Mouse (Mus musculus): ENCODE measurements around the gene Madd. TPM values are rescaled to one million over a fixed set of nuclear protein-coding genes. Genes with fewer than 3 reads are reported as not detected.

The Madd gene
- 4.1 and 7.0 TPM in 2 replicates for polyA plus RNA-seq (2015; fragmentation: Nextera tagmentation; extraction: Ambion mirVana)

DNA sequence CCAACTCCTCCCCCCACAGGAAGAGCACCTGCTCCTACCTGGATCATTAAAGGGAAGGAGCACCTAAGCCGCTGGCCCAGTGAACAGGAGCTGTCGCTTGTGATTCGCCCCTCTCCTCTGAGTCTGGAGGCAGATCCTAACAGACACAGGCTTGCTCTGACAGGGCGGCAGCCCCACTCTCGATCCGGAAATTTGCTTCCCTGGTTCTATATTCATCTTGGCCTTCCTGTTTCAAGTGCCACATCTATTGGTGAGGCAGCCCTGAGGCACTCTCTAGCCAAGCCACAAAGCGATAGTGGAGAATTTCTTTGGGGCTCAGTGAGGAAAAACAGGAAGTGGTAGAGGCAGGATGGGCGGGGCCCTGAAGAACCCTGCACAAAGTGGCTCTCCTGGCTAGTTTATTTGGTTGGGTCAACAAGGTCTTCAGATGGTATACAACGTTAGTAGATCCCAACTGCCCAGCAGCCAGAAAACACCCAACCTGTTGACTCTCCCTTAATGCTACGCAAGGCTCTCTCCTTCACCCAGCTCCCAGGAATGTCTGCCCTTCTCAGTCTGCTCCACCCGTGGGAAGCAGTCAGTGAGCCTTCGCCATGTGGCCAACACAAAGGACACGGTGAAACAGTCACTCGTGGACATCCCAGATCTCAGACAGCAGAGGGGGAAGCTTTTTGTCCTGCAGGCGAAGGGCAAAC lies at the start of gene Madd:
Gene Madd, minus strand, starts transcription at position 127 of the 695 bp plus-strand sequence.
- H3K27ac ChIP-seq, result peak within 1 kb of the TSS; percentile 32
- H3K4me1 ChIP-seq (replicated peaks), result peaks cover 11% of the 10 kb centered on the region
- H3K27me3 ChIP-seq, result no peaks in the 10 kb centered on the region
- peak within 1 kb of the TSS; percentile 97 for H3K4me2 ChIP-seq
- H3K9ac ChIP-seq, result peak within 1 kb of the TSS; percentile 60
- H3K4me3 ChIP-seq, result peak within 1 kb of the TSS; percentile 83
- no peak for ATAC-seq (replicated peaks; ENCODE audit: insufficient number of reproducible peaks, insufficient read depth, low FRiP score, low read depth)
- no peaks in the 10 kb centered on the region for H3K9me3 ChIP-seq (replicated peaks)
- 56% methylated on average over 15 of the region's 15 CpGs for WGBS
- H3K36me3 ChIP-seq, result no peaks in the 10 kb centered on the region

GRCm38 (mm10) chr2:91229735-91230134 lies 46.1 kb upstream of the Madd start:
- no peak for ATAC-seq (replicated peaks; ENCODE audit: insufficient number of reproducible peaks, insufficient read depth, low FRiP score, low read depth)
- 80% methylated on average over 2 of the region's 2 CpGs for WGBS
- H3K9ac ChIP-seq, result no peak overlapping the region

DNA sequence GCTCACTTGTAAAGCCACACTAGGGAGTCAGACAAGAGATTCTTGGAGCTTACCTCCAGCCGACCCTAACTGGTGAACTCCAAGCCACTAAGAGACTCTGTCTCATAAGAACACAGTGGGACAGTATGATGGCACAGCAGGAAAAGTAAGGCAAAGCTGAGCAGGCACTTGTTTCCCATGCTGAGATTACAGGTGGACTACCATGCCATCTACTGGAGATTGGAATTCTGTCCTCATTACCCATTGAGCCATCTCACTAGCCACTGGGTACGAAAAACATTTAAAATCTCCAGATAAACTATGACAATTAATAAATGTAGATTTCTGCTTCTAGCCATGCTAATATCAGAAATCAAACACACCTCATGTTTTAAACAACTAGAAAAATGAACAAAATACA lies 40.0 kb upstream of the Madd start:
- Histone ChIP-seq H3K27ac (no peak overlapping the region), H3K4me1 (replicated peaks) (no peaks in the 10 kb centered on the region), H3K36me3 (no peaks in the 10 kb centered on the region), H3K27me3 (no peaks in the 10 kb centered on the region), H3K4me2 (no peak overlapping the region), H3K9me3 (replicated peaks) (no peaks in the 10 kb centered on the region), H3K9ac (no peak overlapping the region), H3K4me3 (no peak overlapping the region)
- no peak for ATAC-seq (replicated peaks; ENCODE audit: insufficient number of reproducible peaks, insufficient read depth, low FRiP score, low read depth)
- WGBS, result 78% methylated on average over 2 of the region's 2 CpGs

More at GRCm38 (mm10) chr2:91229735-91230134, 46.1 kb upstream of the Madd start:
- Histone ChIP-seq H3K9me3 (replicated peaks) (no peaks in the 10 kb centered on the region), H3K4me2 (no peak overlapping the region), H3K4me1 (replicated peaks) (no peaks in the 10 kb centered on the region), H3K27ac (no peak overlapping the region), H3K4me3 (no peak overlapping the region), H3K36me3 (no peaks in the 10 kb centered on the region), H3K27me3 (no peaks in the 10 kb centered on the region)

DNA sequence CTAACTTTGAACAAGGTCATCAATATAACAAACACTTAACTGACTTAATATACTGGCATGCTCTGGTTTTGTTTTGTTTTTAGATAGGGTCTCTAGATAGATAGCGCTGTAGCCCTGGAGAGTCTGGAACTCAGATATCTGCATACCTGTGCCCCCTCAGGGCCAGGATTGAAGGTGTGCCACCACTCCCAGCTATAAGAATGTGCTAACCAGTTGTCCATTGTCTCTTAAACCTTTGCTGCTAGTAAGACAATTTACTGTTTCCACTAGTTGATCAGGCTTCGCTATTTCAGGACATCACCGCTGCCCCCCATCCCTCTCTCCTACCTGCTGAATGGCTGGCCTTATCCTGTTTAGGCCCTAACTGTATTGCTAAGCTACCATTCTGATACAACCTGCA lies 36.9 kb upstream of the Madd start:
- Histone ChIP-seq H3K9ac (no peak overlapping the region), H3K36me3 (no peaks in the 10 kb centered on the region; the same call in 1 of the 2 replicates), H3K4me3 (no peak overlapping the region), H3K27ac (no peak overlapping the region), H3K4me1 (replicated peaks) (no peaks in the 10 kb centered on the region), H3K27me3 (no peaks in the 10 kb centered on the region), H3K9me3 (replicated peaks) (no peaks in the 10 kb centered on the region), H3K4me2 (no peak overlapping the region)
- no peak for ATAC-seq (replicated peaks; ENCODE audit: insufficient number of reproducible peaks, insufficient read depth, low FRiP score, low read depth)
- WGBS, result 92% methylated on average over 3 of the region's 3 CpGs

- Histone ChIP-seq H3K4me1 (replicated peaks) (no peaks in the 10 kb centered on the region), H3K4me2 (no peak overlapping the region), H3K4me3 (no peak overlapping the region), H3K27me3 (no peaks in the 10 kb centered on the region), H3K9ac (no peak overlapping the region), H3K9me3 (replicated peaks) (no peaks in the 10 kb centered on the region), H3K27ac (no peak overlapping the region), H3K36me3 (peaks cover 21% of the 10 kb centered on the region; the same call in 1 of the 2 replicates)
- no peak for ATAC-seq (replicated peaks; ENCODE audit: insufficient number of reproducible peaks, insufficient read depth, low FRiP score, low read depth)
- WGBS, result 55% methylated on average over 4 of the region's 4 CpGs
These were observed 33.4 kb upstream of the Madd start for GRCm38 (mm10) chr2:91217032-91217431.

DNA sequence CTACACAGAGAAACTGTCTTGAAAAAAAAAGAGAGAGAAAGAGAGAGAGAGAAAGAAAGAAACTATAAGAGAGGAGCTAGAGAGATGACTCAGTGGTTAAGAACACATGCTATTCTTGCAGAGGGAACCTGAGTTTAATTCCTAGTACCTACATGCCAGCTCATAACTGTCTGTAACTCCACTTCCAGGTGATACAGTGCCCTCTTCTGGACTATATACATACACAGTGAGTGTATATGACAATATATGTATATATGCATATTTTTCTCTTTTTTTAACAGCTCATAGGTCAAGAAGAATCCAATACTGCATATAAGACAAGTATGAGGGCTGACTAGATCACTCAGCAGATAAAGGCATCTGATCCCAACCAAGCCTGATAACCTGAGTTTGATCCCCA lies 29.7 kb upstream of the Madd start:
- Histone ChIP-seq H3K27me3 (no peaks in the 10 kb centered on the region), H3K9me3 (replicated peaks) (no peaks in the 10 kb centered on the region), H3K4me2 (no peak overlapping the region), H3K4me3 (no peak overlapping the region), H3K4me1 (replicated peaks) (no peaks in the 10 kb centered on the region), H3K27ac (no peak overlapping the region), H3K9ac (no peak overlapping the region), H3K36me3 (peaks cover 55% of the 10 kb centered on the region)
- no peak for ATAC-seq (replicated peaks; ENCODE audit: insufficient number of reproducible peaks, insufficient read depth, low FRiP score, low read depth)

DNA sequence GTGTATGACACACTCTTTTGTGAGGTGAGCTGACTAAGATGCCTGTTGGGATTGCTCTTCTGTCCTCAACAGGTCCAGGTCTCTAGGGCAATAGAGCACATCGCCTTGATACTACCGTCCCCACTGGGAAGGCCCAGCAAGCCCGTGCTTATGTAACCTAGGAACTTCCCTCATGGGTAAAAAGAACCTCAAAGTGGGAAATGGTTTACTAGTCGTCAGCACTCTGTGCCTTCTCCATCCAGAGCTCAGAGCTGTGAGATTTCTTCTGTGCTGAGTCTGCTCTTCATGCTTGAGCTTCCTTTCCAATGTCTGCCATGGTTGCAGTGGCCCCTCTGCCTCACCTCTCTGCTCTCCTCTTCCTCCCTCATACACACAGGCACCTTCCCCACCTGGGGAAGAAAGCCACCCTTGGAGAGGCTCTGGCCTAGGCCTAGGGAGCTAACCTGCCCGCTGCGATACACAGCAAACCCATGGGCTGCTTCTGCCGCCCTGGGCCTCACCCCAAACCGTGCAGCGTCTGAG lies 22.7 kb upstream of the Madd start:
- Histone ChIP-seq H3K4me2 (no peak overlapping the region), H3K4me3 (no peak overlapping the region), H3K27ac (no peak overlapping the region), H3K27me3 (no peaks in the 10 kb centered on the region), H3K4me1 (replicated peaks) (peaks cover 15% of the 10 kb centered on the region), H3K9ac (no peak overlapping the region), H3K9me3 (replicated peaks) (no peaks in the 10 kb centered on the region), H3K36me3 (peaks cover 56% of the 10 kb centered on the region)
- no peak for ATAC-seq (replicated peaks; ENCODE audit: insufficient number of reproducible peaks, insufficient read depth, low FRiP score, low read depth)
- 89% methylated on average over 9 of the region's 9 CpGs for WGBS

DNA sequence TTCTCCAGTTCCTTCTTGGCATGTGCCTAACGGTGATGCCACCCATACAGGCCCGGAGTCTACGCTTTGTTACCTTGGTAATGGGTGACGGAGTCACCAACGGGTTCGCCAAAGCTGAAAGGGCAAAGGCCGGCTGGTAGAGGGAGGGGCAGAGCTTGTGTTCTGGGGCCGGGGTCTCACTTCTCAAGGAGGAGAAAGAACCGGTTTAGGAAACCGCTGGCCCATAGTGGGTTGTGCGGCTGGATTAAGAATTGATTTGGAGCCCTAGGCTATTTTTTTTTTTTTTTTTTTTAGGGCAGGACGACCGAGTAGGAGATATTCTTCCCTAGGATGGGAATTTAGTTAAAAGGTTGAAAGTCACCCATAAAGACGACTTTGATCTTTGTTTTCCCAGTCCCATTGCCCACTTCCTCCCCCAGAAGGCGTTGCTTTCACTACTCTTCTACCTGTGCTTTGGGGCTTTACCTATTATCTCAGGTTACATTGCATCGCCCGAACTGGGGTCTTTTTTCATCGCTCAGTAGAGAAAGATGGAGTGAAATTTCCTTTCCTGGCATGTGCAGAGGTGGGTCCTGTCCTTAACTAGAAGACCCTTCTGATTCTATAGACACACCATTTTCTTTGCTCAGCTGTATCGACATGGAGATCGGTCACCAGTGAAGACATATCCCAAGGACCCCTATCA lies 19.5 kb upstream of the Madd start:
- no peaks in the 10 kb centered on the region for H3K9me3 ChIP-seq (replicated peaks)
- H3K4me3 ChIP-seq, result peak overlapping the region; percentile 63
- H3K27ac ChIP-seq, result peak overlapping the region; percentile 96
- peak overlapping the region; percentile 61 for H3K4me2 ChIP-seq
- 12% methylated on average over 20 of the region's 20 CpGs for WGBS
- H3K9ac ChIP-seq, result peak overlapping the region; percentile 71
- ATAC-seq (replicated peaks; ENCODE audit: insufficient number of reproducible peaks, insufficient read depth, low FRiP score, low read depth), result no peak
- H3K36me3 ChIP-seq, result peaks cover 27% of the 10 kb centered on the region
- H3K4me1 ChIP-seq (replicated peaks), result peaks cover 15% of the 10 kb centered on the region
- H3K27me3 ChIP-seq, result no peaks in the 10 kb centered on the region

- Histone ChIP-seq H3K27me3 (no peaks in the 10 kb centered on the region), H3K9me3 (replicated peaks) (no peaks in the 10 kb centered on the region), H3K27ac (peak within 1 kb of the TSS; percentile 96), H3K4me2 (peak within 1 kb of the TSS; percentile 61), H3K36me3 (peaks cover 20% of the 10 kb centered on the region; the same call in 1 of the 2 replicates), H3K9ac (peak within 1 kb of the TSS; percentile 71), H3K4me1 (replicated peaks) (peaks cover 15% of the 10 kb centered on the region), H3K4me3 (peak within 1 kb of the TSS; percentile 63)
- WGBS, result 3% methylated on average over 28 of the region's 28 CpGs
- ATAC-seq (replicated peaks; ENCODE audit: insufficient number of reproducible peaks, insufficient read depth, low FRiP score, low read depth), result peak; percentile 89
These were observed 18.8 kb upstream of the Madd start, which contains the start of the genes Nr1h3 and Acp2 for GRCm38 (mm10) chr2:91202222-91202971. Gene Nr1h3, minus strand, starts transcription at chr2:91202834. Gene Acp2, plus strand, starts transcription at chr2:91202885.

GRCm38 (mm10) chr2:91198888-91199287 lies 15.3 kb upstream of the Madd start:
- Histone ChIP-seq H3K4me1 (replicated peaks) (peaks cover 26% of the 10 kb centered on the region), H3K4me3 (no peak overlapping the region), H3K36me3 (no peaks in the 10 kb centered on the region), H3K27ac (no peak overlapping the region), H3K27me3 (no peaks in the 10 kb centered on the region), H3K9ac (no peak overlapping the region), H3K4me2 (no peak overlapping the region), H3K9me3 (replicated peaks) (no peaks in the 10 kb centered on the region)
- WGBS, result 87% methylated on average over 3 of the region's 3 CpGs
- ATAC-seq (replicated peaks; ENCODE audit: insufficient number of reproducible peaks, insufficient read depth, low FRiP score, low read depth), result no peak

- ATAC-seq (replicated peaks; ENCODE audit: insufficient number of reproducible peaks, insufficient read depth, low FRiP score, low read depth), result no peak
These were observed 13.0 kb upstream of the Madd start for GRCm38 (mm10) chr2:91196577-91197001.

More at GRCm38 (mm10) chr2:91196577-91197001, 13.0 kb upstream of the Madd start:
- H3K4me1 ChIP-seq (replicated peaks), result peaks cover 14% of the 10 kb centered on the region
- H3K4me2 ChIP-seq, result no peak overlapping the region
- no peaks in the 10 kb centered on the region; the same call in 1 of the 2 replicates for H3K27me3 ChIP-seq
- no peak overlapping the region for H3K9ac ChIP-seq
- H3K36me3 ChIP-seq, result no peaks in the 10 kb centered on the region
- no peak overlapping the region for H3K4me3 ChIP-seq
- no peak overlapping the region; the same call in 1 of the 2 replicates for H3K27ac ChIP-seq
- no peaks in the 10 kb centered on the region for H3K9me3 ChIP-seq (replicated peaks)
- WGBS, result 47% methylated on average over 3 of the region's 3 CpGs

Data from heart, embryonic 15.5 days (tissue).